Mouse (Mus musculus) thymus, adult 2 months (tissue): ENCODE data around the gene Pdcd7.

Source experiments
- CTCF ChIP-seq: fragments of 200-500 bp; IDR thresholded peaks from 2 replicates; pipeline ENCODE4 v1.5.1; 2012; ENCODE audit warnings: mild to moderate bottlenecking, control low read depth, low read length, moderate library complexity, borderline replicate concordance; ENCODE audit not compliant: control insufficient read depth, poor library complexity, insufficient read depth; ENCODE audit errors: extremely low read depth
- POLR2A ChIP-seq: fragments of 200-500 bp; IDR thresholded peaks from 2 replicates; pipeline ENCODE4 v1.6.1; 2012; ENCODE audit warnings: mild to moderate bottlenecking, low read length, control low read depth, moderate library complexity; ENCODE audit not compliant: control insufficient read depth, poor library complexity, insufficient read depth; ENCODE audit errors: extremely low read depth

DNA sequence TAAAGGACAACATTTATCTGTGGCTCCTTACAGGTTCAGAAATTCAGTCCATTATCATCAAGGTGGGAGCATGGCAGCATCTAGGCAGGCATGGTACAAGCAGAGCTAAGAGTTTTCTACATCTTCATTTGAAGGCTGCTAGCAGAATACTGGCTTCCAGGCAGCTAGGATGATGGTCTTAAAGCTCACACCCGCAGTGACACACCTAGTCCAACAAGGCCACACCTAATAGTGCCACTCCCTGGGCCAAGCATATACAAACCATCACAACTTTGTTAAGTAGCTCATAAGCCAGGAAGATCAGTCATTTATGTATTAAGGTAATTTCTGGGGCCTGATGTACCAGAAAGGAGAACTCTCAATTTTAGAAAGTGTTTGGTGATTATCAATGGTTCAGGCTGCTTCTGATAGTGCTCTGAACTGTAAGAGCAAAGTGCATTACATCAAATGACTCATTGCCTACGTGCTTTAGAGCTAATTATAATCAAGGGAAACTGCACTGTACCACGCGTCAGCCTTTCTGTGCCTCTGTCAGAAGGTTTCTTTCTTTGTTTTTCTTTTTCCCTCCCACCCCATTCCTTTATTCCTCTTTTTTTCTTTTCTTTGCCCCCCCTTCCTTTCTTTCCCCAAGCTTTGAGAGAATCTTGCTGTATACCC, 43.4 kb upstream of the Pdcd7 start:
- TF ChIP-seq CTCF (no peak), POLR2A (no peak)
